Mouse (Mus musculus): ENCODE measurements around the gene Adap2.

DNA sequence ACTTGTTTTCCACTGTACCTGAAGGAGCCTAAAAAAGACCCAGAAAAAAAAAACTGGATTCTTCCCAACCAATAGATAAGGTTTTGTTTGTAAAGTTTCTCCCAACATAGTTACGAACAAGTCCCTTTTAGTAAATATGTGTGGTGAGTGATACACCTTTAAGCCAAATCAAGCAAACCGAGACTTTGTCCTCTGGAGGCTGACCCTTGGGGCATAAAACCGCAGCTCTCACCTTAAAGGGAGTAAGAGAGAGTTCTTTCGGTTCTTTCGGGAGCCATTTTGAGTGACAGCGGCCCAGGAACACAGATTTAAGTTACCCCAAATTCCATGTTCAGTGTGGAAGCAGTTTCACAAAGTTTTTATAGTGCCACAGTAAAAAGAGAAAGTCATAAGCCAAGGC, 48.4 kb downstream of the Adap2 start:
- TF ChIP-seq EP300 (IDR thresholded peaks at IDR 0.05; ENCODE audit: low read depth) (no peak), CTCF (IDR thresholded peaks at IDR 0.05; ENCODE audit: low read depth) (no peak)

Data from liver, postnatal 0 days (tissue).